Mouse (Mus musculus) lung, postnatal 14 days (tissue): ENCODE measurements around the gene Gm11027.
"Not testable (repeated sequence)": the region's sequence is repeated elsewhere in the genome, so short reads cannot be mapped to it uniquely, and the experiment has no call there.

Experiments used
- DNase-seq: peaks from one replicate; pipeline ENCODE4 v3.0.0; 2021

Gm11027 gene

GRCm38 (mm10) chr12:116275086-116275485 lies at the start of gene Gm11027:
Gm11027 (plus strand) TSS chr12:116275386.
- DNase-seq = not testable (repeated sequence)

- DNase-seq = no peak
These were observed 48.7 kb upstream of the Gm11027 start for GRCm38 (mm10) chr12:116226289-116227057.

GRCm38 (mm10) chr12:116229451-116229850 lies 45.7 kb upstream of the Gm11027 start:
- peak; percentile 35 for DNase-seq

- peak; percentile 91 for DNase-seq
These were observed 43.6 kb upstream of the Gm11027 start for GRCm38 (mm10) chr12:116231612-116232011.

- DNase-seq = no peak
These were observed 43.1 kb upstream of the Gm11027 start for GRCm38 (mm10) chr12:116232061-116232460.

GRCm38 (mm10) chr12:116235356-116235755 lies 39.8 kb upstream of the Gm11027 start:
- DNase-seq = no peak

GRCm38 (mm10) chr12:116236658-116237057 lies 38.5 kb upstream of the Gm11027 start:
- no peak for DNase-seq

GRCm38 (mm10) chr12:116238370-116238769 lies 36.8 kb upstream of the Gm11027 start:
- DNase-seq = no peak

- no peak for DNase-seq
These were observed 36.4 kb upstream of the Gm11027 start for GRCm38 (mm10) chr12:116238803-116239202.

- DNase-seq = no peak
These were observed 30.6 kb upstream of the Gm11027 start for GRCm38 (mm10) chr12:116244601-116245000.

- no peak for DNase-seq
These were observed 20.5 kb upstream of the Gm11027 start for GRCm38 (mm10) chr12:116254652-116255051.

GRCm38 (mm10) chr12:116255636-116256035 lies 19.6 kb upstream of the Gm11027 start:
- no peak for DNase-seq

- DNase-seq = no peak
These were observed 16.9 kb upstream of the Gm11027 start for GRCm38 (mm10) chr12:116258321-116258720.

- peak; percentile 88 for DNase-seq
These were observed 12.4 kb upstream of the Gm11027 start, which contains the start of gene Wdr60 for GRCm38 (mm10) chr12:116262555-116263341. Wdr60 (minus strand) TSS chr12:116263022.

GRCm38 (mm10) chr12:116264756-116265155 lies 10.4 kb upstream of the Gm11027 start:
- DNase-seq = no peak

GRCm38 (mm10) chr12:116265275-116265674 lies 9.9 kb upstream of the Gm11027 start:
- no peak for DNase-seq

GRCm38 (mm10) chr12:116269450-116269849 lies 5.7 kb upstream of the Gm11027 start:
- no peak for DNase-seq

GRCm38 (mm10) chr12:116270538-116270937 lies 4.6 kb upstream of the Gm11027 start:
- no peak for DNase-seq

GRCm38 (mm10) chr12:116271071-116271470 lies 4.1 kb upstream of the Gm11027 start:
- DNase-seq = no peak

- DNase-seq = no peak
These were observed 1.5 kb upstream of the Gm11027 start for GRCm38 (mm10) chr12:116273733-116274132.

GRCm38 (mm10) chr12:116275631-116276030 lies 445 bp downstream of the Gm11027 start:
- no peak for DNase-seq

GRCm38 (mm10) chr12:116276961-116277360 lies 1.8 kb downstream of the Gm11027 start:
- no peak for DNase-seq

GRCm38 (mm10) chr12:116278541-116278940 lies 3.4 kb downstream of the Gm11027 start:
- DNase-seq = no peak

GRCm38 (mm10) chr12:116279181-116279580 lies 4.0 kb downstream of the Gm11027 start:
- DNase-seq = no peak
